Mouse (Mus musculus) retina, postnatal 1 day (tissue): Measurements from ENCODE around the gene Psmd11.

Source experiments
- DNase-seq: peaks from one replicate; pipeline ENCODE4 v3.0.0-alpha.2; 2012

Psmd11 gene

DNA sequence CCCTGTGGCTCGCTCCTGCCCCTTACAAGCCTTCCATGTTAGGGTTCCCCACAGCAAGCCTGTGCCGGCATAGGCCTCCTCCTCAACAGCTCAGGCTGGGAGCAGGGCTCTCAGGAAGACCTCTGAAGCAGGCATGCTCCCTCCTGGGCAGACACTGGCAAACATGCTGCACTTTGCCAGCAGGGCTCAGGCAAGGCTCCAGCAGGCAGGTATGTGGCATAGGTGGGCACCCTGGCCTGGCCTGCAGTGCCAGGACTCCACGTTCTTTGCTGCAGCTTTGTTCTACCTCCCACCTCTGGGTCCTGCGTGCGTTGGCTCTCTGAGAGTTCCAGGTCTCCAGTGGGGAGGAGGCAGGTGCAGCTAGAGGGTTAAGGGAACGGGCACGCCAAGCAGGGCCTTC lies 54.5 kb downstream of the Psmd11 start:
- DNase-seq, result no peak

GRCm38 (mm10) chr11:80483536-80484067 lies 55.2 kb downstream of the Psmd11 start:
- DNase-seq, result no peak

GRCm38 (mm10) chr11:80484191-80484791 lies 55.9 kb downstream of the Psmd11 start:
- peak; percentile 84 for DNase-seq

DNA sequence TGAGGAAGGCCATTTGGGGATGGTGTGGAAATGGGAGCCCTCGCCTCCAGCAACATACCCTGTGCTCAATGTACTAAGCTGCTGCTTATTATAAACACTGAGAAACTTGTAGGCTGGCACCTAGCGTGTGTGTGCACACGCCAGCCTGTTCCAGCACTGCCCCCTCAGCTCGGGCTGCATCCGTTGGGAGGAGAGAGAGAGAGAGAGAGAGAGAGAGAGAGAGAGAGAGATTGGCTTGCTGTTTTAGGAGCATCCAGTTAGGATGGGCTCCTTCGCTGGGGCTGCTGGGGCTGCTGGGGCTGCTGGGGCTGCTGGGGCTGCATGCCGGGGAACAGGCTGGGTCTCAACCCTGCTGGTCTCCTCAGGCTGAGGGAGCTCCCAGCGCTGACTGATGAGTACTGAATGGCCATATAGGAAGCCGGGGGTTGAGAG lies 56.7 kb downstream of the Psmd11 start:
- DNase-seq, result no peak

DNA sequence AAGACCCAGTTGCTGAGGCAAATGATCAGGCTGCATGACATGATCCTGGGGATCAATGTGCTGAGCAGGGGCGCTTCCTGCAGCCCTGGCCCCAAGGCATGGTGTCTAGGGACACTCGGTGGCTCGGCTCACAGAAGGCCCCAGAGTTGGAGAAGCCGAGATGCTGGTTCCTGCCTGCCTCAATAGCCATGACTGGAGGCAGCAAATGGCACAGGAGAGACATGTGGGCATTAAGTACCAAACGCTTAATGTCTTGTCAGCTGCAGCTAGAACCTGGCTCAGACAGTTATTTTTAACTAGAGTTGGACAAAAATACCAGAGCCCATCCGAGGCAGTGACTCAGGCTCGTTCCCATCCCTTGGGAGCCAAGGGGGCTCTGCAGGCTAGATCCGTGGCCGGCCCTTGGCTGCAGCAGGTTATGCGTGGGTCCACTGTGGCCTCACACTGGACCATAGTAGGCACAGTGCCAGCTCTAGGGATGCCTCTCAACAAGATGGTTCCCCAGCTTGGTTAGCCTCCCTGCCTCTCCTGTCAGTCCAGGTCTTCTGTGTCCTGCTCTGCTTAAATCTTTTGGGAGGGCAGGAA lies 57.3 kb downstream of the Psmd11 start:
- DNase-seq, result no peak

- DNase-seq, result no peak
Observed at GRCm38 (mm10) chr11:80487904-80488587, 59.6 kb downstream of the Psmd11 start.

- DNase-seq, result peak; percentile 72
Observed at GRCm38 (mm10) chr11:80489172-80489881, 60.9 kb downstream of the Psmd11 start.

- no peak for DNase-seq
Observed at GRCm38 (mm10) chr11:80489882-80490196, 61.4 kb downstream of the Psmd11 start.

DNA sequence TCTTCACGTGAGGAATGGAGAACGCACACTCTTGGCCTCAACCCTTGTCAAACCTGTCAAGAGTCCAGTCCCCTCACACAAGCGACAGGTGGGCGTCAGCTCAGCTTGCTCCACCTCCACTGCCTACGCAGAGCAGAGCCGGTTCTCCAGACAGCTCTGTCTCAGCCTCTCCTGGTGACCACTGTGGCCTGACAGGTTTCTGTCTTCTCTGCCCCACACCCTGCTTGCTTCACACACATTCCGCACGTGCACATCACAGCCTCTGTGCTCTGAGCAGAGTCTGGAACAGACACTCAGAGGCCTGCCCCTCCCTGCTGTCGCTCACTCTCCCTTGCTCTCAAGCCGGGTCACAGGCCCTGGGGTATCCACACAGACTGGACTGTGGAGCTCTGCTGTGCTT lies 62.4 kb downstream of the Psmd11 start:
- DNase-seq, result no peak

GRCm38 (mm10) chr11:80493186-80493585 lies 64.8 kb downstream of the Psmd11 start:
- no peak for DNase-seq

DNA sequence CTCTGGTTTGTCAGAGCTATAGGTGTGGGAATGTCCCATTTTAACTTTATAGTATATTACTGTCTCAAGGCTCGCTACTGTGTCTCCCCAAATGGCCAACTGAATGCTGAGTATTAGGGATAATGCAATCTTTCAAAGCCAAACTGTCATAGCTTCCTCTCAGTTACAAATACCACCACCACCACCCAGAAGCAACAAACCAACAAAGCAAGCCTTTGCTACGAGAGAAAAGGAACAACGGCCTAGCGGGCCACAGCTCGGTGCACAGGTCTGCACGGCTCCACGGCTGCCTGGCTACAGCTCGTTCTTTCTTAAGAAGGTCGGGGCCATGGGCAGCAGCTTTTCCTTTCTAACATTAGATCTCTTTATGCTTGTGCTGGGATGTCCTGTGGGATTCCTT lies 66.4 kb downstream of the Psmd11 start:
- DNase-seq, result no peak

DNA sequence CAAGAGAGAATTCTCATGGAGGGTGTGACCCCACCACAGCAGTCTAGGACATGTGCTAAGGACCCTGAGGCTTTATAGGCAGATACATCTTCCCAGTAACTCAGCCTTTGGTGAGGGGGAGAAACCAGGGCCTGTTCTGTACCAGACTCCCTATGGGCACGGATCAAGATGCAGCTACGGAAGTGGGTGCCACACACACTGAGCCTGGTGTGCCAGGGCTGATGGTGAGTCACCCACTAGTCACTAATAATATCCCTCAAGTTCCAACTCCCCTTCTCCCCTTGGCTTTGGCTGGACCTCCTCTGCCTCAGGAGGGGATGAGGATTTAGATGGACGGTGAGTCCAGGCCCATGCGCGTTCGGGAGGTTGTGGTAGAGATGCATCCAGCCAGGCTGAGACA lies 67.6 kb downstream of the Psmd11 start:
- DNase-seq, result no peak

DNA sequence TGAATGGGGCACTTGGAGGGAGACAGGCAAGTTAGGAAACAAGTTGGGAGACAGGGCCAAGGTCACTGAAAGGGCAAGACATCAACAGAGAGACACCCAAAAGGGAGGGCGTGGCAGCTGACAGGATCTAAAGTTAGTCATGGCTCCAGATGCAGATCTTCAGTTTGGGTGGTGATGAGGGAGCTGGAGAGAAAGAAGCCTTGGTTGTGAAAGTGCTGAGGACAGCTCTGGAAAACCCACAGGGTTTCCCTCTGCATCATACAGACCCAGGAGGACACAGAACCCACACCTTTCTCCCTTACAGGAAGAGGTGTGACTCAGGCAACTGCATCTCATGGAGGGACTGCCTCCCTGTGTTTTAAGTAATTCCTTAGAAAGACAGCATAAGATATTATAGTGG lies 68.2 kb downstream of the Psmd11 start:
- DNase-seq, result no peak

- no peak for DNase-seq
Observed at GRCm38 (mm10) chr11:80497225-80497919, 69.0 kb downstream of the Psmd11 start.

DNA sequence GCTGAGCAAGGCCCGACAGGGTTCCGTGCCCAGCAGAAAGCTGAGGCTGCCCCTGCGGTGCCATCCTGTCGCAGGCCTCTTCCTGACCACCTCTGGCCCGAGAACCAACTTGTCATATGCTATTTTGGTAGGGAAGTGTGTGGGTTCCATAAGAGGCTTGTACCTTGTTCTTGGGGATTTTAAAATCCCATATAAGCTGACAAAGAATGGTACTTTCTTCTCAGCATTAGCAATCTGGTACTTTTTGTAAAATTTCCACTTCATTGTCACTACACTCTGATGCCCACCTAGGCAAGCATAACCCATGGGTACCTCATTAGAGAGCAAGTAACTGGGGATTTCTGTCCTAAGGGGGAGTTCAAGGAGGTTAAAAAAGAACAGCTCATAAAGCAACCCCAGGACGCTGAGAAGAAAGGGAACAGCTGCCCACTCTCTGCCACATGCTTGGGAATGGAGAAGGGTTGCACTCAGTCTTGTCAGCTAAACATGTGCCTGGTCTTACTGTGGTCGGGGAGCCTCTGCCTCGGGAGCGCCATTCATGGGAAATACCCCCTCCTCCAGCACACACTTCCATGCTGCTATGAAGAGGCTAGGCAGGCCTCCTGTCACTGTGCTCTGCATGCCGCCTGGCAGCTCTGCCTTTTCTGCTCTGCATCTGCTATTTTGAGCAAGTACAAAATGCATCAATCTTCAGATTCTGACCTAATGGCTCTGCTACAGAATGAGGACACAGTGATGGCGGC lies 70.1 kb downstream of the Psmd11 start:
- DNase-seq, result peak; percentile 40

GRCm38 (mm10) chr11:80499550-80499952 lies 71.1 kb downstream of the Psmd11 start:
- no peak for DNase-seq

- DNase-seq, result no peak
Observed at GRCm38 (mm10) chr11:80503281-80503680, 74.9 kb downstream of the Psmd11 start.

DNA sequence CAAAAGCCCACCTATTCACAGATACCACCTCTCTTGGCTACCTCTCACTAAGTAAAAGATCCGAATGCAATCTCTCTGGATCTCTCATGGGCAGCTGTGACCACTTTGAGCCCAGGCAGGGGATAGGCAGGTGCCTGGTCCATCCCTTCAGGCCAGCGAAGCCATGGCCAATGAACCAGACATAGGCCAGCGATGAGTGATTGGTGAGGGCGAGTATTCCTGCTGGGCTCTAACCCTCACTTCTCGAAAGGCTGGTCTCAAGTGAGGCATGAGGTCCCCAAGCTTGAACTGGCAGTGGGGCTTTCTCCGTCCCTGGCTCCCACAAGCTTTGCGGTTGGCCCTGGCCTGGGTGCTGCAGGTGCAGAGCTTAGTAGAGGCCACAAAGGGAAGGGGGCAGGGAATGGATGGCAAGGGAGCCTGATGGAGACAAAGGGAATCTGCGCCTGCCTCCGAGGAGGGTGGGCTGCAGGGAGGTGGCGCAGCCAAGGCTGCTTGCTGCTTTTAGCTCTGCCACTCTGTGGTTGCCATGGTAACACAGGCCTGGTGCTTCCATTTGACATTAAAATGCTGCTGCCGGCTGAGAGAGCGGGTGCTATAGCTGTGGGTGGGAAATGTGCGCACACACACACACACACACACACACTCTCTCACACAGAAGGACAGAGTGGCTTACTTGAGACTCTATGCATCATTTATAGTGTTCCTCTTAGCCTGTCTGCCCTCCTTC lies 75.5 kb downstream of the Psmd11 start:
- peak; percentile 96 for DNase-seq

DNA sequence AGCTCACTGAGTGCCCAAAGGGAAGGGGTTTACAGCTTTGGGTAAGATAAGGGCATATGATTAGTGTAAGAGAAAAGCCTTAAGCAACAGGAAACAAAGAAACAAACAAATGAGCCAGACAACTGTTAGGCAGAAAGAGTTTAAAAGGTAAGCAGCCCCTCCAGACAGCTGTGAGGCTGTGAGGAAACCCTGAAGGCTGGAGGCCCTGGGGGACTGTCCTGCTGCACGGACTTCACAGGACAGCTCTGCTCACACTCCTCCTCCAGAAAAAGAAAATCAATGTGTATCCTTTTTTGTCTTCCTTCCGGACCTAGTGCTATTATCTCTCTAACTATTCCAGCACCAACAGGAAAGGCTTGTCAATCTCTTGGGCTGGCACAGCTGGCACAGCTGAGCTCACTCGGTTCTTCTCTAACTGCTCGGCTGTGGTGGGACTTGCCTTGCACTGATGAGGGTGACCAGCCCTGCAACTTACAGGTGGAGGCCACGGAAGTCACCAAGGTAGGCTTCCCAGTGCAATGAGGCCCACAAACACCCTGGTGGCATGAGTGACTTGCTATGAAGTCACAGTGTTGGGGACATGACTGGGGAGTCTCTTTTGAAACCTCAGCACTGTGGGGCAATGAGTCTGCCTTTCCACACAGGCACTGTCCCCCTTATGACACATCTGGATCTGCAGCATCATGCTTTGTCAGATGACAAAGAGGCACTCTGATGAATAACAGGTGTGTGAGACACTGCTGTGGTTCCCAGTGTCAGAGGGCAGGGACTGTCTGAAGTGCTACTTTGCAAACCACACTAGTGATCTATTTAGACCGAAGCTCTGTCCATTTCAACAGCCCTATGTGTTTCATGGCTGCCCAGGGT lies 76.3 kb downstream of the Psmd11 start:
- no peak for DNase-seq

DNA sequence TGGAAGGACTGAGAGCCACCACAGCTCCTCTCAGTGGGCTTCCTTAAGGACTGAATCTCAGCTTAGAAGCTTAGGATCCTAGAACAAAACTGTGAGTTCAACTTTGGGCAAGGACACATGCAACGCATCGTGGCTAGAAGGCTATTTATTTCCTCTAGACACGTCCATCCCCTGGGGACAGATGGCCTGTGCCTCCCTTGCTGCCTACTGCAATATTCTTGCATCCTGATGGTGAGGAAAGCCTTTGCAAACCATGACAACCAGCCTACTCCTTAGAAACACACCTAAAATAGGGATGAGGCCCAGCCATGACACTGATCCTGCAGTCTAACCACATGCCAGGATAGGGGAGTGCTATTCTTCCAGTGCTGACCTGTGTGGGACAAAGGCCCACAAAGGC lies 77.2 kb downstream of the Psmd11 start:
- DNase-seq, result no peak

DNA sequence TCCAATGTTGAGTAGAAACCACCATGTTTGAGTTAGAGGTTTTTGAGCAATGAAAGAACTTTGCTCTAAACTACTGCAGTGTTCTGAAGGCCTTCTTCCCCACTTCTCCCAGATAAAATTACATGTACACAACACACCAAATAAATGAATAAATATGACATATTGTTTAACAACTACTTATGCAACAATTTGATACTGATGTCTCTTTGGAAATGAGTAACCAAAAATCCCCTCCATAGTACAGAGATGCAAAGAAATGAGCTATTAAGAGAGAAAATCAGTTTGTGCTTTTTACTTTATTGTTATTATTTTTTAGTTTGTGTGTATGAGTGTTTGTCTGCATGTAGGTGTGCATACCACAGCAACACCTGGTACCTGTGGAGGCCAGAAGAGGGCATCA lies 78.1 kb downstream of the Psmd11 start:
- no peak for DNase-seq
